Mouse (Mus musculus) megakaryocyte, embryonic 14.5 days (primary cell): Measurements from ENCODE around the gene Cd84.

ENCODE experiments used
- FLI1 ChIP-seq: IDR thresholded peaks from 2 replicates; pipeline ENCODE4 v1.6.1; 2012; ENCODE audit warnings: low read length, inconsistent platforms, mixed read lengths
- GATA1 ChIP-seq: IDR thresholded peaks from 3 replicates; pipeline ENCODE4 v1.6.1; 2012; ENCODE audit warnings: mixed read lengths, low read length, inconsistent platforms, borderline replicate concordance

- TF ChIP-seq GATA1 (no peak), FLI1 (no peak)
Observed at GRCm38 (mm10) chr1:171839488-171839887, at the start of gene Cd84.
